Mouse (Mus musculus): ENCODE data around the gene Ppp1r11. TPM values are rescaled to one million over a fixed set of nuclear protein-coding genes. Genes with fewer than 3 reads are reported as not detected.

The Ppp1r11 gene
- polyA plus RNA-seq, 1 experiment = 37.5 TPM

DNA sequence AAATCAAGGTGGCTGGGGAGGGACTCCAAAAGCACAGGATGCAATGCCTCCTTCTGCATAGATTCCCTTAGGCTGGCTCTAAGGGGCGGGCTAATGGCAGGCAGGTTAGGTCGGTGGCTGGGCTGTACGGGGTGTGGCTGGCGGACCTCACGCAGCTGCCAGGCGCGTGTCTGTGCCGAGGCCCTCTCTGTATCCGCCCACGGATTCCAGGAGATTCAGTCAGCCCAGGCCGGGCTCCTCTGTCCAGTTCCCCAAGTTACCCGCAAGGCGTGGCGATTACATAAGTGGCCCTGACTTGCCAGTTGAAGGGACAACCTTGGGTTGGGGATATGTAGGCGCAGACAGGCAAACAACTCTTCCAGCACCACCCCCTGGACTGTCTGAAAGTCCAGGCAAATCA, 31.3 kb downstream of the Ppp1r11 start:
- no peak overlapping the region for H3K27ac ChIP-seq (ENCODE audit: control insufficient read depth, insufficient read depth, low read depth, low read length, poor library complexity)
- TF ChIP-seq CTCF (IDR thresholded peaks at IDR 0.05; ENCODE audit: control insufficient read depth, insufficient read depth, low read length) = no peak
- 76% methylated on average over 15 of the region's 15 CpGs for WGBS
- no peak overlapping the region for H3K4me3 ChIP-seq (replicated peaks; ENCODE audit: control insufficient read depth, low read depth, low read length)
- H3K4me1 ChIP-seq (ENCODE audit: control insufficient read depth, insufficient read depth, low read length) = no peaks in the 10 kb centered on the region

DNA sequence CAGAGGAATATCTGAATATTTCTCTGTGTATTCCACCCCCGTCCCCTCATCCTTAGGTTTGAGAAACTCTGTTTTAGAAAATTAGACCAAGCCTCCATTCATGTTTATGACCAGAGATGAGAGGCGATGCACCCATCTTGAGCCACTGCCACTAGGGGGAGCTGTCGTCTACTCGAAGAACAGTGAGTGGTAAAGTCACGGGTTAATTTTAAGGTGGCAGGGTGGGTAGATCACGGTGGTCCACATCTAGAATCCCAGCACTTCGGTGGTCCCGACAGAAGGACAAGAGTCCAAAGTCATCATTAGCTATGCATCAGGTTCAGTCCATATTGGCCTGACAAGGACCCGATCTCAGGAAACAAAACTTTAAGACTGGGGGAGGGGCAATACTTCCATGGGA, 36.5 kb downstream of the Ppp1r11 start:
- Histone ChIP-seq H3K4me3 (replicated peaks; ENCODE audit: control insufficient read depth, low read depth, low read length) (no peak overlapping the region), H3K27ac (ENCODE audit: control insufficient read depth, insufficient read depth, low read depth, low read length, poor library complexity) (no peak overlapping the region), H3K4me1 (ENCODE audit: control insufficient read depth, insufficient read depth, low read length) (no peaks in the 10 kb centered on the region)
- TF ChIP-seq POLR2A (IDR thresholded peaks at IDR 0.05; ENCODE audit: borderline replicate concordance, control insufficient read depth, low read depth, low read length) = no peak
- TF ChIP-seq CTCF (IDR thresholded peaks at IDR 0.05; ENCODE audit: control insufficient read depth, insufficient read depth, low read length) = peak; percentile 83
- 10% methylated on average over 9 of the region's 9 CpGs for WGBS

GRCm38 (mm10) chr17:36914108-36914507, 37.4 kb downstream of the Ppp1r11 start:
- Histone ChIP-seq H3K4me1 (ENCODE audit: control insufficient read depth, insufficient read depth, low read length) (no peaks in the 10 kb centered on the region), H3K27ac (ENCODE audit: control insufficient read depth, insufficient read depth, low read depth, low read length, poor library complexity) (no peak overlapping the region), H3K4me3 (replicated peaks; ENCODE audit: control insufficient read depth, low read depth, low read length) (no peak overlapping the region)
- 12% methylated on average over 2 of the region's 2 CpGs for WGBS
- TF ChIP-seq POLR2A (IDR thresholded peaks at IDR 0.05; ENCODE audit: borderline replicate concordance, control insufficient read depth, low read depth, low read length) = no peak
- peak; percentile 48 for TF ChIP-seq CTCF (IDR thresholded peaks at IDR 0.05; ENCODE audit: control insufficient read depth, insufficient read depth, low read length)

GRCm38 (mm10) chr17:36912031-36912430, 39.5 kb downstream of the Ppp1r11 start:
- Histone ChIP-seq H3K27ac (ENCODE audit: control insufficient read depth, insufficient read depth, low read depth, low read length, poor library complexity) (no peak overlapping the region), H3K4me1 (ENCODE audit: control insufficient read depth, insufficient read depth, low read length) (no peaks in the 10 kb centered on the region), H3K4me3 (replicated peaks; ENCODE audit: control insufficient read depth, low read depth, low read length) (no peak overlapping the region)
- TF ChIP-seq POLR2A (IDR thresholded peaks at IDR 0.05; ENCODE audit: borderline replicate concordance, control insufficient read depth, low read depth, low read length) (no peak), CTCF (IDR thresholded peaks at IDR 0.05; ENCODE audit: control insufficient read depth, insufficient read depth, low read length) (no peak)
- WGBS = 54% methylated on average over 2 of the region's 2 CpGs

GRCm38 (mm10) chr17:36909802-36910201, 41.7 kb downstream of the Ppp1r11 start:
- 42% methylated on average over 4 of the region's 4 CpGs for WGBS
- H3K4me3 ChIP-seq (replicated peaks; ENCODE audit: control insufficient read depth, low read depth, low read length) = no peak overlapping the region
- H3K4me1 ChIP-seq (ENCODE audit: control insufficient read depth, insufficient read depth, low read length) = no peaks in the 10 kb centered on the region
- H3K27ac ChIP-seq (ENCODE audit: control insufficient read depth, insufficient read depth, low read depth, low read length, poor library complexity) = no peak overlapping the region
- TF ChIP-seq CTCF (IDR thresholded peaks at IDR 0.05; ENCODE audit: control insufficient read depth, insufficient read depth, low read length) = no peak
- TF ChIP-seq POLR2A (IDR thresholded peaks at IDR 0.05; ENCODE audit: borderline replicate concordance, control insufficient read depth, low read depth, low read length) = no peak

DNA sequence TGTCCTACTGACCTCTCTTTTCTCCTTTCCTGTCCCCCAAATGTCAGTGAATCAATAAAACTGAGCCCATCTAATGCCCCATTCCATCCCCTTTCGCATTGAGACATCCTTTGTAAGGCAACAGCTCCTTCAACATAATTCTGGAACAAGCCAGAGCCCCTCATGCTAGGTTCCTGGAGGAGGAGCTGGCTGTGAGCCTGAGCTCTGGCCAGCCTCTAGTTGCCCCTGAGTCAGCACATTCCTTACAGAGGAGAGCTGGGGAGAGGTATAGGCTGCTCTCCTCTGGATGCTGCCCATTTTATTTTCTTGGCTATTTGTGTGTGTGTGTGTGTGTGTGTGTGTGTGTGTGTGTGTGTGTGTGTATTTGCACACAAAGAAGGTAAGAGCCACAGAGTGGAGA, 43.3 kb downstream of the Ppp1r11 start:
- TF ChIP-seq CTCF (IDR thresholded peaks at IDR 0.05; ENCODE audit: control insufficient read depth, insufficient read depth, low read length) (no peak), POLR2A (IDR thresholded peaks at IDR 0.05; ENCODE audit: borderline replicate concordance, control insufficient read depth, low read depth, low read length) (no peak)
- Histone ChIP-seq H3K4me3 (replicated peaks; ENCODE audit: control insufficient read depth, low read depth, low read length) (no peak overlapping the region), H3K4me1 (ENCODE audit: control insufficient read depth, insufficient read depth, low read length) (no peaks in the 10 kb centered on the region), H3K27ac (ENCODE audit: control insufficient read depth, insufficient read depth, low read depth, low read length, poor library complexity) (no peak overlapping the region; the same call in 1 of the 2 replicates)
- 48% methylated on average over 1 of the region's 1 CpGs for WGBS

GRCm38 (mm10) chr17:36903651-36904050, 47.9 kb downstream of the Ppp1r11 start:
- 44% methylated on average over 3 of the region's 3 CpGs for WGBS

DNA sequence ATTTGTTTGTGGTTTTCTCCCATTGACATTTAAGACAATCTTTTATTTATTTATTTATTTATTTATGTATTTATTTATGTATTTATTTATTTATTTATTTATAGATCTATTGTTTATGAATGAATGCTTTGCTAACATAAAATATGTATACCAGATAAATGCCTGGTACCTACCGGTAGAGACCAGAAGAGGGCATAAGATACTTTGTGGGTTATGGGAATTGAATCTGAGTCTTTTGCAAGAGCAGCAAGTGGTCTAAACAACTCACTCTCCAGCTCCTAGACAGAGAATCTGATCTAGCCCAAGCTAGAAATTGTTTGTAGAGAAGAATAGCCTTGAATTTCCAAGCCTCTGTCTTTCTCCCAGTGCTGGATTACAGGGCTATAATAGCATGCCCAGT, 50.9 kb downstream of the Ppp1r11 start:
- H3K4me1 ChIP-seq (ENCODE audit: control insufficient read depth, insufficient read depth, low read length) = no peaks in the 10 kb centered on the region
- no peak for TF ChIP-seq POLR2A (IDR thresholded peaks at IDR 0.05; ENCODE audit: borderline replicate concordance, control insufficient read depth, low read depth, low read length)
- TF ChIP-seq CTCF (IDR thresholded peaks at IDR 0.05; ENCODE audit: control insufficient read depth, insufficient read depth, low read length) = no peak
- H3K4me3 ChIP-seq (replicated peaks; ENCODE audit: control insufficient read depth, low read depth, low read length) = no peak overlapping the region
- no peak overlapping the region for H3K27ac ChIP-seq (ENCODE audit: control insufficient read depth, insufficient read depth, low read depth, low read length, poor library complexity)
- WGBS = 15% methylated on average over 1 of the region's 1 CpGs

More at GRCm38 (mm10) chr17:36903651-36904050, 47.9 kb downstream of the Ppp1r11 start:
- TF ChIP-seq CTCF (IDR thresholded peaks at IDR 0.05; ENCODE audit: control insufficient read depth, insufficient read depth, low read length) = no peak
- TF ChIP-seq POLR2A (IDR thresholded peaks at IDR 0.05; ENCODE audit: borderline replicate concordance, control insufficient read depth, low read depth, low read length) = no peak
- Histone ChIP-seq H3K4me1 (ENCODE audit: control insufficient read depth, insufficient read depth, low read length) (no peaks in the 10 kb centered on the region), H3K4me3 (replicated peaks; ENCODE audit: control insufficient read depth, low read depth, low read length) (no peak overlapping the region), H3K27ac (ENCODE audit: control insufficient read depth, insufficient read depth, low read depth, low read length, poor library complexity) (no peak overlapping the region)

DNA sequence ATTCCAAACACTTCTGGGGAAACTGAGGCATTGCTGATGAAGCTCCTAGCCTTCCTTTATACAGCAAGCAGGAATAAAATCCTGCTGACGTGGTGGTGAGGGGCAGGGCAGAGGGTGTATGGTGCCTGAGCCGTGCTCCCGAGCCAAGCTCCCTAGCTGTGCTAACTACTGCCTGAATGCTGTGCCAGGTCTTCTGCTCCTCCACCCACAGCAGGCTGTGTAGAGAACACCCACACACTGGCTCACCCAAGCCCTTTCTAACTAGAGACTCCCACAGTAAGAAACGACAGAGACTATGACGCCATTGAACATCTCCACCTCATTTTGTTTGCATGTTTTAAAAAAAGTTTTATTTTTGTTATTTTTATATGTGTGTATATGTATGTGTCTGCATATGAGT, 51.5 kb downstream of the Ppp1r11 start:
- TF ChIP-seq POLR2A (IDR thresholded peaks at IDR 0.05; ENCODE audit: borderline replicate concordance, control insufficient read depth, low read depth, low read length) = no peak
- no peak for TF ChIP-seq CTCF (IDR thresholded peaks at IDR 0.05; ENCODE audit: control insufficient read depth, insufficient read depth, low read length)
- Histone ChIP-seq H3K4me1 (ENCODE audit: control insufficient read depth, insufficient read depth, low read length) (no peaks in the 10 kb centered on the region), H3K4me3 (replicated peaks; ENCODE audit: control insufficient read depth, low read depth, low read length) (no peak overlapping the region), H3K27ac (ENCODE audit: control insufficient read depth, insufficient read depth, low read depth, low read length, poor library complexity) (no peak overlapping the region)
- 76% methylated on average over 5 of the region's 5 CpGs for WGBS

Data from bone marrow, adult 2 months (tissue).